10 mouse cellular contexts compared by ENCODE assay signal in the genomic region with DNA sequence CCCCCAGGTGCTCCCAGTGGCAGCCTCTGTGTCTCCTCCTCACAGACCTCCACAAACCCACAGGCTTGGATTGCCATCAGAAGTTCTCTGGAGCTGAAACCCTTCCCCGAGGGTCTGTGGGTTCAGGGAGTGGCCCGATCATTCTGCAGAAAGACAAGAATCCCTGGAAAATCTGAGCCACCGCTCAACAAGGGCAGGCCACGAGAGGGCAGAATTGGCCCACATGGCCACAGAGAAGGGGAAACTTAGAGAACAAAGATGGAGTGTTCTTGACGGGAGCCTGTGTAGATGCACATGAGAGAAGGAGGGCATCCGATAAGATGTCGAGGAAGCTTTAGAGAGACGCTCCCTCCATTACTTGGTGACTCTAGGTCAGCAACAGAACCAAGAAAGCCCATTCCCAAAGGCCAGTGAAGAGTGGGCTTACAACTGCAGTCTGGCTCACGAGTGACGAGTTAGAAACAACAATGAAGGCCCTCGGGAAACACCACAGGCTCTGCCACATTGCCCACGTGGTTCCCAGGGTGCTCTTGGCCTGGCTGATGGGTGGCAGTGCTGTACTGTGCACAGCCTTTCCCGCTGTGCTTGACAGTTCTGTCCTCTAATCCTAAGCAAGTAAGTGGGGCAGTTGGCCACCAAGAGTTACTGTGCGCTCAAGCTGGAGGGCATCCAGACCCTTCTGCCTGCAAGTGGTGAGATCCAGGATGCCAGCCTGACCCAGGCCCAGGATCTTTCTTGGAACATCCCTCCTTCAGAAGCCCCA. TPM values are rescaled to one million over a fixed set of nuclear protein-coding genes. Genes with fewer than 3 reads are reported as not detected.
DNase-seq lines count a peak whose midpoint lies in the region; ATAC-seq and TF ChIP-seq lines count a peak whose summit lies in the region.
"Had no signal": no experiment of that assay in that cellular context is flagged by ENCODE, and none has a peak within 500 bp of the region (broad histone marks: within the 10 kb centered on the region; RNA-seq: fewer than 3 reads in every experiment).

No protein-coding gene starts in this region.

- TF ChIP-seq POLR2A in liver, adult 2 months (IDR thresholded peaks at IDR 0.05; ENCODE audit: extremely low read depth, insufficient read depth, low read length) = no peak
- no peak for TF ChIP-seq POLR2A in cortical plate, adult 2 months (IDR thresholded peaks at IDR 0.05; ENCODE audit: extremely low read depth, insufficient read depth, low read length)

- peaks cover 20% of the 10 kb centered on the region for H3K4me1 ChIP-seq in liver, adult 2 months (ENCODE audit: control insufficient read depth, insufficient read depth, low read length)
- H3K4me1 ChIP-seq in liver, embryonic 12.5 days = 0 out of 2 replicates have a peak, but pooled peaks cover 11% of the 10 kb centered on the region
- H3K4me1 ChIP-seq in cortical plate, adult 2 months (ENCODE audit: control insufficient read depth, insufficient read depth, low read length) = peaks cover 2% of the 10 kb centered on the region; the same call in 1 of the 2 replicates

- H3K4me2 ChIP-seq in liver, embryonic 12.5 days = no peak overlapping the region
- H3K4me2 ChIP-seq: stomach, embryonic 15.5 days had no signal

- H3K79me2 ChIP-seq in liver, adult 2 months (ENCODE audit: control insufficient read depth, insufficient read depth, low read length) = no peaks in the 10 kb centered on the region

- peak; percentile 25 to 39 for DNase-seq in cerebellum, adult 18-20 months
- no peak for DNase-seq in cerebellum, adult 11-12 months
- no peak for DNase-seq in liver, adult 2 months (ENCODE audit: extremely low read depth, low read depth, low spot score)
- peak; percentile 43 to 61 for DNase-seq in left cerebral cortex, postnatal 14 days (ENCODE audit: low spot score in 2 of 2)
- peak; percentile 77 for DNase-seq in testis, postnatal 10 days (ENCODE audit: low spot score)
- DNase-seq in adrenal gland, postnatal 36 days = no peak

- H3K27me3 ChIP-seq in liver, adult 2 months (ENCODE audit: control insufficient read depth, insufficient read depth, low read length) = no peaks in the 10 kb centered on the region
- H3K27me3 ChIP-seq in liver, embryonic 12.5 days (replicated peaks) = peaks cover under 1% of the 10 kb centered on the region; the same call in 1 of the 2 replicates

- no peak overlapping the region for H3K4me3 ChIP-seq in liver, adult 2 months (ENCODE audit: insufficient read depth, low read depth, low read length)
- H3K4me3 ChIP-seq in liver, embryonic 12.5 days = no peak overlapping the region
- no peak overlapping the region for H3K4me3 ChIP-seq in cortical plate, adult 2 months (ENCODE audit: insufficient read depth, low read length)
- H3K4me3 ChIP-seq: stomach, embryonic 15.5 days had no signal

- no peak overlapping the region for H3K9ac ChIP-seq in liver, adult 2 months (ENCODE audit: low read depth, low read length)
- H3K9ac ChIP-seq in liver, embryonic 12.5 days = no peak overlapping the region
- H3K9ac ChIP-seq: stomach, embryonic 15.5 days had no signal

- no peak for ATAC-seq in liver, embryonic 12.5 days

- 0 out of 2 replicates have a peak, but pooled peaks have one; percentile 39 for TF ChIP-seq CTCF in liver, adult 2 months (IDR thresholded peaks at IDR 0.05; ENCODE audit: low read depth, low read length)
- TF ChIP-seq CTCF in cortical plate, adult 2 months (IDR thresholded peaks at IDR 0.05; ENCODE audit: extremely low read depth, insufficient read depth, low read length) = peak; percentile 66

- no peak overlapping the region for H3K27ac ChIP-seq in liver, adult 2 months (replicated peaks; ENCODE audit: insufficient read depth, low read depth, low read length)
- no peak overlapping the region for H3K27ac ChIP-seq in liver, embryonic 12.5 days
- no peak overlapping the region for H3K27ac ChIP-seq in cortical plate, adult 2 months (ENCODE audit: insufficient read depth, low read length)
- H3K27ac ChIP-seq: stomach, embryonic 15.5 days had no signal

- intact Hi-C loops in left cerebral cortex, postnatal 14 days (cut with DNase I) = loop anchor here (2.0 to 10.0 kb wide), 6 partner anchors 135 to 748 kb away; no protein-coding TSS in a partner anchor

- no peaks in the 10 kb centered on the region for H3K9me3 ChIP-seq in liver, embryonic 12.5 days (replicated peaks)
- H3K9me3 ChIP-seq: stomach, embryonic 15.5 days had no signal

- no peaks in the 10 kb centered on the region for H3K36me3 ChIP-seq in liver, adult 2 months (ENCODE audit: control insufficient read depth, insufficient read depth, low read length)
- no peaks in the 10 kb centered on the region for H3K36me3 ChIP-seq in liver, embryonic 12.5 days
- H3K36me3 ChIP-seq: stomach, embryonic 15.5 days had no signal

- WGBS in liver, adult 2 months = 81% methylated on average over 14 of the region's 14 CpGs
- WGBS in liver, embryonic 12.5 days (ENCODE audit: insufficient replicate concordance) = 63% methylated on average over 14 of the region's 14 CpGs

RNA-seq across cellular contexts. Expression of gene Tmem247, which starts 7.2 kb away (rescaled TPM):
- not detected in 2 replicates for total RNA-seq in liver, adult 2 months (2014; rRNA removed)
- polyA plus RNA-seq in liver, adult 2 months (2012; rRNA removed) = not detected in 2 replicates
- polyA plus RNA-seq in liver, embryonic 12.5 days (2016; fragmentation: Nextera tagmentation; extraction: Ambion mirVana) = not detected in 2 replicates
- polyA plus RNA-seq in cortical plate, adult 2 months (2012; rRNA removed) = not detected in 2 replicates
- total RNA-seq in left cerebral cortex, postnatal 14 days (2021) = not detected
- total RNA-seq in adrenal gland, postnatal 36 days (2021) = not detected
- polyA plus RNA-seq: liver, embryonic 16.5 days; stomach, embryonic 15.5 days had no signal

RNA-seq across cellular contexts. Expression of gene Atp6v1e2, which starts 37.8 kb away (rescaled TPM):
- total RNA-seq in liver, adult 2 months (2014; rRNA removed) = not detected in 2 replicates
- not detected in 2 replicates for polyA plus RNA-seq in liver, adult 2 months (2012; rRNA removed)
- not detected in 2 replicates for polyA plus RNA-seq in liver, embryonic 12.5 days (2016; fragmentation: Nextera tagmentation; extraction: Ambion mirVana)
- polyA plus RNA-seq in cortical plate, adult 2 months (2012; rRNA removed) = not detected in 2 replicates
- not detected for total RNA-seq in left cerebral cortex, postnatal 14 days (2021)
- total RNA-seq in adrenal gland, postnatal 36 days (2021) = not detected
- polyA plus RNA-seq: liver, embryonic 16.5 days; stomach, embryonic 15.5 days had no signal

RNA-seq across cellular contexts. Expression of gene Rhoq, which starts 53.0 kb away (rescaled TPM):
- total RNA-seq in liver, adult 2 months (2014; rRNA removed) = 5.2 and 5.7 TPM in 2 replicates
- 3.2 and 4.1 TPM in 2 replicates for polyA plus RNA-seq in liver, adult 2 months (2012; rRNA removed)
- polyA plus RNA-seq in liver, embryonic 12.5 days (2016; fragmentation: Nextera tagmentation; extraction: Ambion mirVana) = 2.7 and 3.6 TPM in 2 replicates
- 26.5 and 26.8 TPM in 2 replicates for polyA plus RNA-seq in cortical plate, adult 2 months (2012; rRNA removed)
- total RNA-seq in left cerebral cortex, postnatal 14 days (2021) = 10 to 100 TPM; 32.2 to 32.3 TPM
- total RNA-seq in adrenal gland, postnatal 36 days (2021) = 100 to 1,000 TPM in 1 of 2 experiments, 10 to 100 TPM in 1; 79.5 to 109 TPM

Comparison
In these comparisons a context has a peak if more than half of its experiments do, and no peak if none do; other contexts are left out.
1. DNase-seq: peak in cerebellum, adult 18-20 months (2 of 2), left cerebral cortex, postnatal 14 days (2 of 2) and testis, postnatal 10 days (single experiment); none in cerebellum, adult 11-12 months (single experiment), liver, adult 2 months (single experiment) and adrenal gland, postnatal 36 days (0 of 2).